Mouse (Mus musculus): Measurements from ENCODE around the gene Cdk6.
A peak's percentile ranks its signal among the peaks of the same experiment; 100 is the strongest.
"Not testable (repeated sequence)": the region's sequence is repeated elsewhere in the genome, so short reads cannot be mapped to it uniquely, and the experiment has no call there.

Gene Cdk6

GRCm38 (mm10) chr5:3516481-3517075 is 175.3 kb downstream of the Cdk6 start:
- DNase-seq, result peak; percentile 39

DNA sequence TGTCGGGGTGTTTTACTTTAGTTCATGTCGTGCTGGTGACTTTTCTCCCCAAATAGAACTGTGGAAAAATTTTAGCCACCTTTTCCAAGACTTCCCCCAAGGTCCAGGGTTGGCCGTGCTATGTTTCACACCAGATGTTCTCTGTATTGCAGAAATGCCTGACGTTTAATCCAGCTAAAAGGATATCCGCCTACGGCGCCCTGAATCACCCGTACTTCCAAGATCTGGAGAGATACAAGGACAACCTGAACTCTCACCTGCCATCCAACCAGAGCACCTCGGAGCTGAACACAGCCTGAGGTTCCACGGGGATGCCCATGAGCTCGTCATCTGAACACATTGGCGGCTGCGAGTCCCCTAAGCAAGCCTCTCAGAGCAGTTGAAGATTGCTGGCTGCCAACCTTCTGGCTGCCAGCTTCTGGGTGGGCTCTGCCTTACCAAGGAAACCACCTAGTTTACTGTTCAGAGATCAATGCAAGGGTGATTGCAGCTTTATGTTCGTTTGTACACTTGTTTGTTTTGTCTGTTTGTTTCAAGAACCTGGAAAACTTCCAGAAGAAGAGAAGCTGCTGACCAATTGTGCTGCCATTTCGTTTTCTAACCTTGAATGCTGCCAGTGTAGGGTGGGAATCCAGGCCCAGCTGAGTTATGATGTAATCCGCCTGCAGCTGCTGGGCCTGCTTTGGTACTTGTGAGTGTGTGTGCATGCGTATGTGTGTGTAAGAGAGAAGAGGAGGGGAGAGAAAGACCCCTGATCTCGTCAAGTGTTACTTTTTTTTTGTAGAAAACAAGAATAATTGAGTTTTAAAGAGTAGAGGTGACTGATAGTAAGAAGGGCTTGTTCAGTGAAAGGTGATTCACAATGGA is 179.4 kb downstream of the Cdk6 start:
- no peak for DNase-seq

GRCm38 (mm10) chr5:3521741-3522140 is 180.5 kb downstream of the Cdk6 start:
- DNase-seq, result no peak

DNA sequence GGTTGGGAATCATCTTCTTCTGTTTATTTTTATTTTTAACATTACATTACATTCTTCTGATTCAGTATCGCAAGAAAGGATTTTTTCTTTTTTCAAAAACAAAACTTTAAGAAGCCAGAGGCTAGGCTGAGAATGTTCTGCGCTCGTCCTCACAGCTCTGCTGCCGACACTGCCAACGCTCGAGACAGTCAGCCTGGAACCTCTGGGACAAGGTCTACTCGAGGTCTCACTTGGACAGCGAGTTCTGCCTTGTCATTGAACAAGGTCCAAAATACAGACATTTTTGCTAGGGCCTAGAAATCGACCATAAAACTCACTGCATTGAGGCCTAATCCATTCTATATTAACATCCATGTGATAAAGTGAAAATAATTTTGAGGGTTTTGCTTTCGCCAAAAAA is 181.5 kb downstream of the Cdk6 start:
- peak; percentile 18 for DNase-seq

DNA sequence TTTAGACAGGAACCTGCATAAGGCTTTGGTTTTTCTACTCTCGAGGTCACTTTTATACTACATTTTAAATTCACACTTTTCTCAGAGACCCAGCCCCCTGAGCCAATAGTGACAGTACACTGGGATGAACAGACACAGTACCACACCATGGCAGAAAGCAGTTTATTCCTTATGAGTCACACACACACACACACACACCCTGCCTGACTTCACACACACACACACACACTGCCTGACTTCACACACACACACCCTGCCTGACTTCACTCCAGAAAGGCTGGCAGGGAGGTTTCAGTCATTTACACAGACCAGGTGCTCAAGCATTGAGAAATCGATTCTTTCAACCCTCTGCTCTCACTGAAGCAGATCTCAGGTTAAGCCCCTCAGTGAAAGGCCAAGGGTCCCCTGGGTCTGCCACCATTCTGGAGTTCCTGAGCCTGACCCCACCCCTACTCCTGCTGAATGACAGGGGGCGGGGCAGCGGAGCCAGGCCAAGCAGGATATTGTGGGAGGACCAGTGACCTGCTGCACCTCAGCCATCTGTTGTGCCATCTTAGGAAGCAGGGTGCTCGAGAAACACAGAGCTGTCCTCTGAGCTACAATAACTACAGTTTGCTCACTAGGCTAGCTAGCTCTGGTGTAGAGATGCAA is 185.9 kb downstream of the Cdk6 start:
- DNase-seq, result no peak

- DNase-seq, result no peak
These were observed 188.4 kb downstream of the Cdk6 start for GRCm38 (mm10) chr5:3529585-3530189.

DNA sequence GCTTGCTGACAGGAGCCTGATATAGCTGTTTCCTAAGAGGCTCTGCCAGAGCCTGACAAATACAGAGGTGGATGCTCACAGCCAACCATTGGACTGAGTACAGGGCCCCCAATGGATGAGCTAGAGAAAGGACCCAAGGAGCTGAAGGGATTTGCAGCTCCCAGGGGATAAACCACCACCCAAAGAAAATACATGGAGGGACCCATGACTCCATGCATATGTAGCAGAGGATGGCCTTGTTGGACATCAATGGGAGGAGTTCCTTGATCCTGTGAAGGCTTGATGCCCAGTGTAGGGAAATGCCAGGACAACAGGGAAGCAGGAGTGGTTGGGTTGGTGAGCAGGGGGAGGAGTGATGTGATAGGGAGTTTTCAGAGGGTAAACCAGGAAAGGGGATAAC is 190.8 kb downstream of the Cdk6 start:
- DNase-seq, result not testable (repeated sequence)

DNA sequence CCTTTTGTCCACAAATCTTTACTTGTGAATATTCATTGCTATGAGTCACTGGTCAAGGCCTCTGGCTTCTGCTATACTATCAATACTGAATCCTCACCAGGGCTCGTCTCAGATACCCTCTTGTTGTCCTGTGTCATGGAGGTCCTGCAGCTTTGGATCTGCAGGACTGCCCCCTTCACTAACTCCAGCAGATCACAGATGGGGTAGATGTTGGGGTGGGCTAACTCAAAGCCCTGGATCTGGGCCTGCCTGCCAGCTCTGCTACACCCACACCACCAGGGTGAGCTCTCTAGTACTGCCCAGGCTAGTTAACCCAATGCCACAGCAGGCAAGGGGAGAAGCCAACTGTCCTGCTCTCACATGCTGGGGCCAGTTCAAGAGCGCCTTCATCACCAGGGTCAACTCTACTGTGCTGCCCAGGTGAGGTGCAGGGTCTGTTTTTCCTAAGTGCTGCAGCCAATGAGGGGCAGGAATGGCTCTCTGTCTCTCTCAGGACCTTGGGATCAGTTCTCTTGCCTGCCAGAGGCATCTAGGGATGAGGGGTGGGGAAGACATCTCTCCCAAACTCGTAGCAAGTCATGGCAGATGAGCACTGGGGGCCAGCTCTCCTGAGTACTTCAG is 195.4 kb downstream of the Cdk6 start:
- DNase-seq, result no peak

- no peak for DNase-seq
These were observed 197.5 kb downstream of the Cdk6 start for GRCm38 (mm10) chr5:3538505-3539472.

DNA sequence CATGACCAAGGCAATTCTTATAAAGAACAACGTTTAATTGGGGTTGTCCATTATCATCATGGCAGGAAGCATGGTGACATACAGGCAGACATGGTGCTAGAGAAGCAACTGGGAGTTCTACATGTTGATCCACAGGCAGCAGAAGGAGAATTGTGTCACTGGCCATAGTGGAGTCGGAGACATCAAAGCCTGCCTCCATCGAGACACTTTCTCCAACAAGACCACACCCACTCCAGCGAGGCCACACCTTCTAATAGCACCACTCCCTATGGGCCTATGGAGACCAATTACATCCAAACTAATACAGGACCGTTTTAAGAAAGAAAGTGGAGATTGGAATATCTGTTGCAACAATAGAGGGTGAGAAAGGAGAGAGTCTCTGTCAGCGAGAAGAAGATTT is 200.6 kb downstream of the Cdk6 start:
- DNase-seq, result no peak

DNA sequence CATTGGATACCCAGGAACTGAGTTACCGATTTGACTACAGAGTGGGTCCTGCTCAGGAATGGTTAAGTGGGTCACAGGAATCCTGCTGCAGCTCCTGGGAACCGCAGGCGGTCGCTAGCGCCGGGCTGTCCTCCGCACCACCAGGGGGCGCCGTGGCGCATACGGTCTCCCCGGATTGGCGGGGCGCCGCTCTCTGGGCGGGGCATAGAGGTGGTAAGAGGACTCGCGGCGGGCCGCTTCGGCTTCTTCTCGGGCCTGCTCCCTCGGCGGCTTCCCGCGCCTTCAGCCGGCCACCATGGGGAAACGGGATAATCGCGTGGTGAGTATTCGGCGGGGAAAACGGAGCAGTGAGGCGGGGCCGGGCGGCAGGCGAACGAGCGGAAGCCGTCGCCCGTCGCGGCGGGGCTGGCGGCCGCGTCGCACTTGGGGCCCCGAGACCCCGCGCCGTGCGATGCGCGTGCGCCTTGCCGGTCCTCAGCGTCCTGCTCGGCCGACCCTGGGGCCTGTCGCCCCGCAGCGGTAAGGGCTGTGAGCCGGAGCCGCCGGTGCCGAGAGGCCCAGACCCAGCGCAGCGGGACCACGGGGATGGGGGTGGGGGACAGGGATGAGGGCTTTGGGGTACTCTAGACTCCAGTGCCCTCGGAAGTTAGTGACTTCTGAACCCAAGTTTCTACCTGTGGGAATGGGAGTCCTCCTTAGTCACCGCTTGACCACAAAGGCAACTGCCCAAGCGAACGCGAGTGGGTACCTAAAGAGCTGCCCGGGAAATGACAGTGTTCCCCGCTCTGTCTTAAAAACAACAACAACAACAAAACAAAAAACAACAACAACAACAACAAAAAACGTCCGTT is 202.6 kb downstream of the Cdk6 start, which contains the start of gene Fam133b:
Gene Fam133b (plus strand): TSS at position 205 of the 851 bp plus-strand sequence.
- peak; percentile 98 for DNase-seq

DNA sequence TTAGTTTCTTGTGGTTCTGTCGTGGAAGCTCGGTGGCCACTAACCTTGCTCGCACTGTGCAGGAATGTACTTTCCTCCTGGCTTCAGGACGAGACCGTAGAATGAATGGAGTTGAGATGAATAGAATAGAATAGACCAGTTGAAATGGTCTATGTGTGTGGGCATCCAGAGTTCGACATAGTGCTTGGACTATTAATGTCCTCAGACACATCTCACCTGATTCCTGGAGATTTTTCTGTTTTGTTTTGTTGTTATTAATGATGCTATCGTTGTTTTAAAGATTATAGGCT is 203.1 kb downstream of the Cdk6 start:
- DNase-seq, result no peak

DNA sequence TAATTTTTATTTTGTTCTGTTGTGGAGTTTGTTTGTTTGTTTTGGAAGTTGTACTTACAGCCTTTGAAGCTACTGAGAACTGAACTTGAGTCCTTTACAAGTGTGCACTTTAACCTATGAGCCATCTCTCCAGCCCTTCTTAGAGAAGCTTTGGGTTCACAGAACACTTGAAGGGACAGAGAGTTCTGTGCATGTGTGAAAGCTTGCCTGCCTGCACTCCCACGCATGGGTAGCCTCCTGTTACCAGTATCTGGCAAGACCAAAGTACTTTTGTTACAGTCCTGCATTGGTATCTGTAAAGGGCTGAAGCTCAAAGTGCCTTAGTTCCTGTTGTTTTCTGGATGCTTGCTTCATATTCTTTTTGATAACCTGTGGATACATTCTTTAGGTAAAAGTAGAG is 204.9 kb downstream of the Cdk6 start:
- peak; percentile 58 for DNase-seq

GRCm38 (mm10) chr5:3551481-3551880 is 210.2 kb downstream of the Cdk6 start:
- DNase-seq, result no peak

GRCm38 (mm10) chr5:3554198-3554597 is 212.9 kb downstream of the Cdk6 start:
- DNase-seq, result no peak

GRCm38 (mm10) chr5:3571266-3571665 is 230.0 kb downstream of the Cdk6 start, which contains the start of gene 1700109H08Rik:
1700109H08Rik (plus strand) TSS chr5:3571566.
- no peak for DNase-seq

DNA sequence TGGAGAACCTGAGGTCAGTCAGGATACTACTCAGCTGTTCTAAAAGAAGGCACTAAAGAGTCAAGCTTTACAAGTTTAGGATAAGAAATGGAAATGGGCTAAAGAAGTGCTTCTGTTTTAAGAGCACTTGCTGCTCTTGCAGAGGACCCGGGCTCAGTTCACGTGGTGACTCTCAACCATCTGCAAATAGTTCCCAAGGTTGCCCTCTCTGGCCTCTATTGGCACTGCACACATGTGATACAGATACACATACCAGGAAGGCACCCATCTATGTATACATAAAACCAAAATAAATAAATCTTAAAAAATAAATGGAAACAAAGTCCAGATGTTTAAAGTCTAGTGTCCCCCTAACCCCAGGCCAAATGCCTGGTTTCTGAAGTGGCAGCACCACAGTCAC is 233.5 kb downstream of the Cdk6 start:
- DNase-seq, result no peak

DNA sequence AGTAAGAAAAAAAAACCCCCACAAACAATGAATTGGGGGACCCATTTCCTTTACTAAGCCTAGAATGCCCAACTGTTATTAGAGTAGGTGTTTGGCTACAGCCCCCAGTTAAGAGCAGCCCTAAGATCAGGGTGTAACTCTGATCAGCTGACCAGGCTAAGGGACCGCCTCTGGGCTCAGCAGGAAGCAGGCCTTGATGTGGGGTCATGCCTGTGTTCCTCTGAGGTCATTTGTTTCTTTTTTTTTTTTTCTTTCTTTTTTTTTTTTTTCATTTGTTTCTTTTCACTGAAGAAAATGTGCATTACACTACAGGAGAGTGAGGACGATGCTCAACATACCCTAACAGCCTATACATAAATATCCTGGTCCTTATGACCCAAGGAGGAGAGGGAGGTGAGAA is 236.7 kb downstream of the Cdk6 start:
- no peak for DNase-seq

GRCm38 (mm10) chr5:3579066-3579465 is 237.8 kb downstream of the Cdk6 start:
- DNase-seq, result no peak

All from kidney, adult 18-20 months (tissue).